Mouse (Mus musculus) right cerebral cortex, postnatal 36 days (tissue): ENCODE measurements around the gene Ttc1.

Source experiments
- DNase-seq, 2 experiments: peaks; one replicate each; pipeline ENCODE4 v3.0.0; 2022; ENCODE audit warnings: low spot score in 2 of 2, mixed read lengths in 1 of 2

Ttc1 gene

GRCm38 (mm10) chr11:43703552-43703951, 44.3 kb downstream of the Ttc1 start:
- no peak for DNase-seq

GRCm38 (mm10) chr11:43700291-43700690, 47.5 kb downstream of the Ttc1 start:
- DNase-seq = no peak

- DNase-seq = no peak
Measured at GRCm38 (mm10) chr11:43698621-43699020, 49.2 kb downstream of the Ttc1 start.

- DNase-seq = no peak
Measured at GRCm38 (mm10) chr11:43696623-43697022, 51.2 kb downstream of the Ttc1 start.

- no peak for DNase-seq
Measured at GRCm38 (mm10) chr11:43688850-43689249, 59.0 kb downstream of the Ttc1 start.

GRCm38 (mm10) chr11:43682415-43683217, 65.2 kb downstream of the Ttc1 start:
- peak; percentile 20 to 40 for DNase-seq

GRCm38 (mm10) chr11:43681472-43682414, 66.1 kb downstream of the Ttc1 start, which contains the start of gene Pwwp2a:
TSS of gene Pwwp2a (plus strand) at chr11:43681998.
- DNase-seq = peak; percentile 97 to 98
